Mouse (Mus musculus) liver, embryonic 15.5 days (tissue): ENCODE measurements at regions not wholly inside any gene's neighbourhood (a gene's known extent, or its start where the extent isn't known, plus 50 kb on each side); places are given as distances from the start of the nearest gene placed in this dataset.

Experiments
- ATAC-seq: fragments of 200-750 bp; cut with Nextera tagmentation; 2 replicates; pipeline ENCODE4 v1.8.0; 2017; ENCODE audit warnings: moderate number of reproducible peaks, mild to moderate bottlenecking, moderate library complexity; ENCODE audit not compliant: insufficient read depth
- H3K27ac ChIP-seq: fragments of 300-500 bp; sonication (generic); replicated peaks from 2 replicates; pipeline ENCODE4 v1.5.1; 2015; ENCODE audit warnings: mild to moderate bottlenecking, inconsistent platforms
- H3K27me3 ChIP-seq: fragments of 300-500 bp; sonication (generic); 2 replicates; pipeline ENCODE4 v1.6.1; 2015; ENCODE audit warnings: mild to moderate bottlenecking, inconsistent platforms
- H3K36me3 ChIP-seq: fragments of 300-500 bp; sonication (generic); replicated peaks from 2 replicates; pipeline ENCODE4 v1.6.1; 2015; ENCODE audit warnings: moderate library complexity, mild to moderate bottlenecking, inconsistent platforms
- H3K4me1 ChIP-seq: fragments of 300-500 bp; sonication (generic); replicated peaks from 2 replicates; pipeline ENCODE4 v1.6.1; 2015; ENCODE audit warnings: inconsistent platforms
- H3K4me2 ChIP-seq: fragments of 300-500 bp; sonication (generic); 2 replicates; pipeline ENCODE4 v1.6.1; 2015; ENCODE audit warnings: moderate library complexity, mild to moderate bottlenecking, inconsistent platforms
- H3K4me3 ChIP-seq: fragments of 300-500 bp; sonication (generic); replicated peaks from 2 replicates; pipeline ENCODE4 v1.5.1; 2015; ENCODE audit warnings: mild to moderate bottlenecking, inconsistent platforms
- H3K9ac ChIP-seq: fragments of 300-500 bp; sonication (generic); 2 replicates; pipeline ENCODE4 v1.6.1; 2015; ENCODE audit warnings: moderate library complexity, mild to moderate bottlenecking, inconsistent platforms
- H3K9me3 ChIP-seq: fragments of 300-500 bp; sonication (generic); replicated peaks from 2 replicates; pipeline ENCODE4 v1.6.1; 2016; ENCODE audit warnings: inconsistent platforms
- WGBS: fragments of 180-500 bp; shearing (Covaris S2); methylation state at CpG from one replicate; pipeline ENCODE4 v1.1.7; 2015; ENCODE audit warnings: mixed read lengths; ENCODE audit not compliant: insufficient replicate concordance; 5-methylcytosine and 5-hydroxymethylcytosine counted together

DNA sequence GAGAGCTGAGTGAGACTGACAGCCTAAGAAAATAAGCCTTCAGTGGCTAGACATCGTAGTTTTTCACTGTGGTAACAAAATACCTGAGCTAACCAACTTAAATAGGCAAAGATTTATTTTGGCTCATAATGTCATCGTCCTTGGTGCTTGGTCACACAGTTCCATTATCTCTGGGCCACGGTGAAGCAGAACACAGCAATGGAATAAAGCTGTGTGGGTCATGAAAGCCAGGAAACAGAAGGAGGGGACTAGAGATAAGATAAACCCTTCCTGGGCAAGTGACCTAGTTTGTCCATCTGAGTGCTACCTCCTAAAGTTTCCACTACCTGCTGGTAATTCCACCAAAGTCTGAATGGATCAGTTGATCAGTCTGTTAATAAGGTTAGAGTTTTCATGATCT is 134.8 kb upstream of the Gm5129 start:
- Histone ChIP-seq H3K4me2 (no peak overlapping the region), H3K27ac (no peak overlapping the region), H3K9ac (no peak overlapping the region), H3K4me3 (no peak overlapping the region), H3K4me1 (no peaks in the 10 kb centered on the region), H3K9me3 (no peaks in the 10 kb centered on the region), H3K36me3 (no peaks in the 10 kb centered on the region), H3K27me3 (no peaks in the 10 kb centered on the region)
- 10% methylated on average over 3 of the region's 3 CpGs for WGBS
- no peak for ATAC-seq

GRCm38 (mm10) chr5:29875451-29875850 is 137.5 kb upstream of the Il6 start:
- Histone ChIP-seq H3K36me3 (no peaks in the 10 kb centered on the region), H3K27ac (no peak overlapping the region), H3K9ac (no peak overlapping the region), H3K4me2 (no peak overlapping the region), H3K27me3 (no peaks in the 10 kb centered on the region), H3K9me3 (no peaks in the 10 kb centered on the region), H3K4me3 (no peak overlapping the region), H3K4me1 (no peaks in the 10 kb centered on the region)
- ATAC-seq, result no peak
- 19% methylated on average over 1 of the region's 1 CpGs for WGBS

- Histone ChIP-seq H3K4me1 (no peaks in the 10 kb centered on the region), H3K4me2 (no peak overlapping the region), H3K4me3 (no peak overlapping the region), H3K9ac (no peak overlapping the region), H3K9me3 (no peaks in the 10 kb centered on the region), H3K36me3 (no peaks in the 10 kb centered on the region), H3K27me3 (no peaks in the 10 kb centered on the region), H3K27ac (no peak overlapping the region)
- WGBS, result 27% methylated on average over 4 of the region's 4 CpGs
- no peak for ATAC-seq
Observed at GRCm38 (mm10) chr5:29887267-29887841, 125.6 kb upstream of the Il6 start.

- Histone ChIP-seq H3K9ac (no peak overlapping the region), H3K9me3 (no peaks in the 10 kb centered on the region), H3K4me2 (no peak overlapping the region), H3K27ac (no peak overlapping the region), H3K36me3 (no peaks in the 10 kb centered on the region), H3K4me1 (peaks cover 8% of the 10 kb centered on the region), H3K4me3 (no peak overlapping the region), H3K27me3 (no peaks in the 10 kb centered on the region)
- no peak for ATAC-seq
- 26% methylated on average over 2 of the region's 2 CpGs for WGBS
Observed at GRCm38 (mm10) chr5:29892344-29892743, 120.6 kb upstream of the Il6 start.

DNA sequence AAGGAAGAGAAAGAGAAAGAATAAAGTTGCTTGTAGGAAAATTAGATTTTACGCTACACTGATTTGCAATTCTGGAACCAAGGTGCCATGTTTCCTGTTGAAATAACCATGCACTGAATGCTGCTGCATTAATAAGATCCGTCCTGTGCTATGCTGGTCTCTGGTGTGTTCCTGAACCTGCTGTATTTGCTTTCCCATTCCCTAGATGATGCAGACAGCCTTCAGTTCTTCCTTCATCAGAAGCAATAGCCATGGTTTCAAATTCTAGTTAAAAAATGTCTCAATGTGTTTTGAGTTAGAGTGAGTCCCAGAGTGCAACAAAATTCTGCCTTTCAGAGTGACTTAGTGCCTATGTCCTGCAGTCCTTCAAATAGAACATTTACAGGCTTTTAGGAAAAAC is 120.1 kb upstream of the Il6 start:
- 67% methylated on average over 2 of the region's 2 CpGs for WGBS
- H3K9me3 ChIP-seq, result no peaks in the 10 kb centered on the region
- ATAC-seq, result no peak

DNA sequence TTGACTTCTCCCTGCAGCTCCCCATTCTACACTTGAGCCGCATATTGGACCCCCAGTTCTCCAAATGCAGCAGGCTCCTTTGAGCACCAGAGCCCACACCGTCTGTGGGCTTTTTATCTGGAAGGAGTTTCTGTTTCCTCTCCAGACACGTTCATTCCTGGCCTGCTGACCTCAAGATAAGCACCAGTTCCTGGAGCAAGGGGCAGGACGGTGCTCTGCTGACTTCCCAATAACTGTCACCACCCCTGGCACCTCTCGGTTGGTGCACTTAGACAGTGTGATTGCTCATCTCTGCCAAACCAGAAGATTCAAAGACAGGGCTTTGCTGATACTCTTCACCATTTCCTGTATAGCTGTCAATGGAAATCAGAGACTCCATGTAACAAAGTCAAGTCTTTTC is 119.1 kb upstream of the Il6 start:
- 3% methylated on average over 5 of the region's 5 CpGs for WGBS
- no peak overlapping the region for H3K4me2 ChIP-seq
- ATAC-seq, result peak; percentile 70

More for the DNA sequence above, 120.1 kb upstream of the Il6 start:
- Histone ChIP-seq H3K4me2 (no peak overlapping the region), H3K36me3 (no peaks in the 10 kb centered on the region), H3K4me3 (no peak overlapping the region), H3K27me3 (no peaks in the 10 kb centered on the region), H3K9ac (no peak overlapping the region), H3K4me1 (peaks cover 8% of the 10 kb centered on the region), H3K27ac (no peak overlapping the region)

DNA sequence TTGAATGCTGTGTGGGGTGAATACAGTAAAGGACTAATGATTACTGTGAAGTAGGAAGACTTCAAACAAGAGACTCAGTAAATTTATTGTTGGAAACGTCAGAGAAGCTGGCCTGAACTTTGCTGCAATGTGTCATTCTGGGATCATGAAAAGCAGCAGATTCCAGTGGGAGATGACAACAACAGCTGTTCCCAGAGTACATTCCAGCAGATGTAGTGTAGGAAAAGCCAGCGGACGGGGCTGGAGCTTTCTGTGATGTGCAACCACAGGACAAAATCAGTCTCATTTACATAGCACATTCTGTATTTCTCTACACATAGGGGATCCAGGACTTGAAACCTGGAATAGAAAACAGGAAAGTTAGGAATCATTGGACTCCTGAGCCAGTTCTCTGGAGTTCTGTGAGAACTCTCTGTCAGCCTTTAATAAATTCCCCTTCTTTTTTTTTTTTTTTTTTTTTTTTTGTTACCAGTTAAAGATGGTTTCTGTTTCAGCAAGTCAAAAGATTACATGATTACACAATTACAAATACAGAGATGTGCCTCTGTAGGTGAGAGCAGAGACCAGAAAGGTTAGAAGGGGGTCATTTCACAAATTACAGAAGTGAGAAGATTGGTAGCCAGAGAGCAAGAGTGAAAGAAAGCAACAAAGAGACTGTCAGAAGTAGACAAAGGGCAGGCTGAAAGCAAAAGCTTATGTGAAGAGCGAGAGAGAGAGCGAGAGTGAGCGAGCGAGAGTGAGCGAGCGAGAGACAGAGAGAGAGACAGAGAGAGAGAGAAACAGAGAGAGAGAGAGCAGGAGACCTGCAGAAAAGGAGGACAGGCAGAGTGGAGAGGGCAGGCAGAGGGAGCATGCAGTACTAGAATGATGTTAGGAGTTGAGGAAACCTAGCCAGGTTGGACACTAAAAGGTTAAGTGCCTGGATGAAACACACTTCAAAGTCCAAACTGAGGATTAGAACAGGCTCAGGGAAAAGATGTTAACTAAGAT is 118.0 kb upstream of the Il6 start:
- Histone ChIP-seq H3K27ac (no peak overlapping the region), H3K4me1 (peaks cover 8% of the 10 kb centered on the region), H3K4me3 (no peak overlapping the region), H3K9ac (no peak overlapping the region), H3K9me3 (no peaks in the 10 kb centered on the region), H3K27me3 (no peaks in the 10 kb centered on the region), H3K36me3 (no peaks in the 10 kb centered on the region), H3K4me2 (no peak overlapping the region)
- no peak for ATAC-seq
- 68% methylated on average over 9 of the region's 9 CpGs for WGBS

More for the DNA sequence above, 119.1 kb upstream of the Il6 start:
- Histone ChIP-seq H3K9ac (no peak overlapping the region), H3K27me3 (no peaks in the 10 kb centered on the region), H3K9me3 (no peaks in the 10 kb centered on the region), H3K4me1 (peaks cover 8% of the 10 kb centered on the region), H3K27ac (no peak overlapping the region), H3K36me3 (no peaks in the 10 kb centered on the region), H3K4me3 (no peak overlapping the region)

DNA sequence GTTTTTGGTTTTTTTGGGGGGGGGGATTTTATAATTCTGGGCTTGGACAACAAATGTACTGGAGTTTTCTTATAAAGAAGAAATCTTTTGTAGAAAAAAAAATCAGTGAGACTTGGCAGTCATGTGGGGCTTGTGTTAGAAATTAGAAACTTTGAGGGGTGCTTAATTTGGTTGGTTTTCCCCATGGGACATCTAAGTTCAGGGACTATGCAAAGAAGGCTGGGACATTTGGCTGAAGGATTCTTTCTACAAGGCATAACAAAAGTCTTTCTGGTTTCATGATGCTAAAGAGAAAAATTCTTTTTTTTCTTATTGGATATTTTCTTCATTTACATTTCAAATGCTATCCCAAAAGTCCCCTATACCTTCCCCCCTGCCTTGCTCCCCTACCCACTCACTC is 115.3 kb upstream of the Il6 start:
- no peak overlapping the region for H3K4me2 ChIP-seq
- no peak overlapping the region for H3K27ac ChIP-seq
- no peaks in the 10 kb centered on the region for H3K36me3 ChIP-seq
- peaks cover 8% of the 10 kb centered on the region for H3K4me1 ChIP-seq
- no peaks in the 10 kb centered on the region for H3K27me3 ChIP-seq
- no peak for ATAC-seq
- no peak overlapping the region for H3K9ac ChIP-seq
- no peaks in the 10 kb centered on the region for H3K9me3 ChIP-seq
- H3K4me3 ChIP-seq, result no peak overlapping the region

- no peak for ATAC-seq
- no peaks in the 10 kb centered on the region for H3K27me3 ChIP-seq
- no peaks in the 10 kb centered on the region for H3K36me3 ChIP-seq
- WGBS, result 18% methylated on average over 2 of the region's 2 CpGs
- H3K4me1 ChIP-seq, result 0 out of 2 replicates have a peak, but pooled peaks cover under 1% of the 10 kb centered on the region
- H3K4me2 ChIP-seq, result no peak overlapping the region
- H3K4me3 ChIP-seq, result no peak overlapping the region
- no peaks in the 10 kb centered on the region for H3K9me3 ChIP-seq
- H3K9ac ChIP-seq, result no peak overlapping the region
- H3K27ac ChIP-seq, result no peak overlapping the region
Observed at GRCm38 (mm10) chr5:29901716-29902115, 111.2 kb upstream of the Il6 start.

DNA sequence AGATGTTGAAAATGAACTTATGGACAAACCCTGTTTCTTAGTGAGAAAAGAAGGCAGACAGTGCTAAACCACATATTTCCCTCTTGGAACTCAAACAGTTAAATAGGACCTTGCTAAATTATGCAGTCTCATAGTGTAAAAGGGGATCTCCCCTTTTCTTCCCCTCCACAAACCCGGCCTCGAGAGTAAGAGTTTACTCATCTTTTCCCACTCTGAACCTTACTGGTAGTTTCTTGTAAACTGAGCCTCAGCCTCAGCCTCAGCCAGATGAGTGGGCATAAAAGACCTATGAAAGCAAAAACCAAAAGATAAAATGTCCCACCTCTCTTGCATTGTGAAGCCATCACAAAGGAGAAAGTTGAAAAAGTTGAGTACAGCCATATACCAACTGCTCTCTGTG is 92.6 kb upstream of the Il6 start:
- no peaks in the 10 kb centered on the region for H3K27me3 ChIP-seq

DNA sequence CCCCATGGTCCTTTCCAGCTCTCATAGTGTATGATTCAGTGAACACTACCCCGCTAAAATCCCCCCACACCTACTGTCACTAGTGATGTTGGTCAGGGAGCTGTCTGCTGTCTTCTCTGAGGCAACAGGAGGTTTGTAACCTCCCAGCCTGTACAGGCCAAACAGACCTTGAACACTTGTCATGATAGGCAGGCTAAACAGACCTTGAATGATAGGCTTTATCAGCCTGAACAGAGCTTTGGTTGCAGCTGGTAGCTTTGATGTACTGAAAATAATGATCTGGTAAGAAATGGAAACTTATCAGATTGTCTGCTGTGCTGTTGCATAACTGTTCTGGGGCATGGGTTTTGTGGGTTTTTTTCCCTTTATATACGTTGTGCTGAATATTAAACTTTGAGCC is 87.4 kb upstream of the Il6 start:
- no peak overlapping the region for H3K27ac ChIP-seq
- ATAC-seq, result peak; percentile 57; the same call in 1 of the 2 replicates
- no peaks in the 10 kb centered on the region for H3K36me3 ChIP-seq
- 19% methylated on average over 2 of the region's 2 CpGs for WGBS
- H3K9ac ChIP-seq, result no peak overlapping the region
- no peaks in the 10 kb centered on the region for H3K27me3 ChIP-seq
- peaks cover 7% of the 10 kb centered on the region; the same call in 1 of the 2 replicates for H3K4me1 ChIP-seq
- H3K9me3 ChIP-seq, result no peaks in the 10 kb centered on the region
- H3K4me3 ChIP-seq, result no peak overlapping the region
- no peak overlapping the region for H3K4me2 ChIP-seq

More for the DNA sequence above, 92.6 kb upstream of the Il6 start:
- WGBS, result 30% methylated on average over 2 of the region's 2 CpGs
- ATAC-seq, result no peak
- Histone ChIP-seq H3K4me1 (no peaks in the 10 kb centered on the region; the same call in 1 of the 2 replicates), H3K27ac (no peak overlapping the region), H3K4me2 (no peak overlapping the region), H3K9ac (no peak overlapping the region), H3K36me3 (no peaks in the 10 kb centered on the region), H3K4me3 (no peak overlapping the region), H3K9me3 (no peaks in the 10 kb centered on the region)
